Mouse (Mus musculus): ENCODE measurements around the gene Mycbp2.

Gene Mycbp2

DNA sequence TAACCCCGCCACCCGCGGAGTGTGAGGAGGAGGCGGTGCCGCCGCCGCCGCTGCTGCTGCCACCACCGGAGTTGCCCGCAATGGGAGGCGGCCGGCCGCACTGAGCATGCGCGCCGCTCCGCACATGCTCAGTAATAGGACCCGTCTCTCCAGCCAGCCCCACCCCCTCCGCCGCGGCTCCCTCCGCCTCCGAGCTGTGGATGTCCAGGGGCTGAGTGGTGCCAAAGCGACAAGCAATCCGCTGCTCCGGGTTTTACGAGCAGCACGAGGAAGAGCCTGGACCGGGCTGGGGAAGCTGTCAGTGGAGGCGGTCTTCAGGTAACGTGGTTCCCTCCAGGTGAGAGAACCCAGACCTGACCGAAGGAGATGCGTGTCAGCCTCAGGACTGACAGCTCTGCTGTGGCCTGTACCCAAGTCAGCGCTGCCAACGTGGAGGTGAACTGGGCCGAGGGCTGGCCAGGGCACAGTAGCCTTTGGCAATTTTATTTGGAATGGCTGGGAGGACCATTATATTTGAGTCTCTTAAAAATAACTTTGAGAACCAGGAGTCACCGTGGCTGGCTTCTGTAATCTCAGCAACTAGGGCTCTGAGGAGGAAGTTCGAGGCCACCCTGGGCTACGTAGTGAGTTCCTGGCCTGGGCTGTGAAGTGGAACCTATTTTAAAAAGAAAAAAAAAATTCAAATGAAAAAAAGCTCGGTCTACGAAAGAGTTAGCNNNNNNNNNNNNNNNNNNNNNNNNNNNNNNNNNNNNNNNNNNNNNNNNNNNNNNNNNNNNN, at the start of gene Mycbp2:
Gene Mycbp2 (minus strand): TSS at position 86 of the 777 bp plus-strand sequence.
- DNase-seq = peak; percentile 97

DNA sequence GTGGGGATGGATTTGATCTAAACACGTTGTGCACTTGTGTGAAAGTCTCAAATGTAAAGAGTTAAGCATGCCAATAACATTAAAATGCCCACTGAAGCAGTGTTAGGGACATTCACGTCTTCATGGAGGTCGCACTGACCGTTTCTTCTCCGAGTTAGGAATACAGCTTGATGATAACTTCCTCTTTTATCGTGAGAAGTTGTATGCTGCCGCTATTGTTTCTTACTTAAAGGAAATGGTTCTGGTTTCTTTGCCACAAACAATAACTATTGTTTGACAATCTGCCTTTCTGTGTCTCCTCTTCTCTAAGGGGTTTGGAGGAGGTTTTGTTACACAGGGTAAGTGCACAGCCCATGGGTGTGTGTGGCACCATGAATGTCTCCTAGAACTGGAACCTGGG, 45.8 kb upstream of the Mycbp2 start:
- no peak for DNase-seq

DNA sequence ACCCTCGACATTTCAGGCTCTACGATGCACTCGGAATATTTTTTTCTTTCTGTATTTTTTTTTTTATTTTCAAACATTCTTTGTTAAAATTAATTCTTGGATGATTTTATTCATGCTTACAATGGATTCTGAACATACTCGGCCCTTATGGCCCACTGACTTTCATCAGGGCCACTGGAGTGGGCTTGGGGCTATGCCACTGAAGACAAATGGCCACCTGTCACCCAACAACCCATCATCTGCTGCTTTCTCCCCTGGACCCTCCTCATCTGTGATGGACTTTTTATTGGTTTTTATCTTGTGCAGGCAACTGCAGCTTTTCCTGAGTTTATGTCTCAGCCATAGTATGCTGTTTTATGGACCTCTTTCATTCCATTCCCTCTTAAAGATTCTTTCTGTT, 40.8 kb upstream of the Mycbp2 start:
- DNase-seq = no peak

DNA sequence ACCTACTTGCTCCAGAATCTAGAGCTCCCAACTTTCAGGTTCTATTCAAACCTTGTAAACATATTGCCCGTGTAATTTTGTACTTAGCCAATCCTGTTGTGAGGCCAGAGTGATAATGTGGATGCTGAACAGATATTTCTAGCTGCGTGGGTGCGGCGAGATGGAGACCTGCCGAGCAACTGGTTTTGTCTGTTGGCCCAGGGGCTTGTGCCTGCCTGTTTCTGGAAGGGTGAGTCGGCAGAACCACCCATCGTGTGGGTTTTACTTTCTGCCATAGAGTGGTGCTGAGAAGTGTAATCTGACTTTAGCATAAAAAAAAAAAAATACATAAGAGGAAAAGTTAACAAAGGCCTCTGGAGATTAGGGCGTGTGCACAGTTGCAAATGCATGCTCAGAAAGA, 40.3 kb upstream of the Mycbp2 start:
- DNase-seq = no peak

DNA sequence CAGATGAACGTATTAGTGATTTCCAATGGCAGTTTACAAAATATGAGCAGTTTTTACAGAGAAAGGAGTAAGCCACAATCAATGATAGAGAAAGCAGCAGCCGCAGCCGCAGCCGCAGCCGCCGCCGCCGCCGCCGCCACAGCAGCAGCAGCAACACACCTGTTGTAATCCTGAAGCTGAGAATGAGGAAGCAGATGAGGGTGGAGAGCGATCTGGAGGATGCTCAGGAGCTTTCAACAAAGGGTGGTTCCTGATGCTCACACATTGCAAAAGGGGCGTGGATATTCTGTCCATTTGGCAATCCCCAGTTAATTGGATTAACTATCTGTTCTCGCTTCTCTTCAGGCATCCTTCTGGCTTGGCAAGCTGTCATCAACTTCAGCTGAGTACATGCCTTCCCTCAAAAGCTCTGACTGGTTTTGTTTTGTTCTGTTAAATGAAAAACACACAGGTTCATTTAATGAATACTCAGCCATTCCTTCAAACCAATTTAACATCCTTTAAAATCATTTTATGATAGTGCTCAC, 38.5 kb upstream of the Mycbp2 start:
- DNase-seq = no peak

DNA sequence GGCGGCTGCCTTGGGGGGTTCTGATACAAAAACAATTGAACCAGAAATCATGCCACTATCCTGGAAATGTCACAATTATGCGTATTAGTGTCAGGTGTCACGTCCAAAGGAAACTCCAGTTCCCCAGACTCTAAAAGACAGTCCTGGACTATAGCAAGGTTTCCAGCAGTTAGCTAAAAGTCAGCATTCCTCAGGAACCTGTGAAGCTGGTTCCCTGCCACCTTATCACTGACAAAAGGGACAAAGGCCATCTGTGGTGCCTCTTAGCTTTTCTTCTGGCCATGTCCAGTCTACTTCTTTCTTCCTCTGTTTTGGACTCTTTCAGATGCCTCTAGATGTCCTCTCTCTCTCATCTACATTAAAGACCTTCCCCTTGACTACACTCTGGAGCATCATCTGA, 32.1 kb upstream of the Mycbp2 start:
- DNase-seq = no peak

DNA sequence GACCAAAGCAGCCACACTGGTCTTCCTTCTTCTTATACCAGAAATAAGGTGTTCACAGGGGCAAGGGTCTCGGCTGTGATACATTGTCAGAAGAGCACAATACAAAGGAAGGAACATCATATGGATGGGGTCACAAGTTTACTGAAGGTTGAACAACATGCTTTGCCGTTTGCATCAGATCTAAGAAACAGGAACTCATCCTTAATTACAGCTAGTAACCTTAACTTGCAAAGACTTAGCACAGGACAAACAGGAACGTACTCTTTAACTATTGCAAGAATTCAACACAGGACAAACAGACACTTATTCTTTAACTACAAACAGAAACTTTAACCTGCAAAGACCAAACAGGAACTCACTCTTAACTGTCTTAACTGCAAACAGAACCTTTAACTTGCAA, 30.2 kb upstream of the Mycbp2 start:
- no peak for DNase-seq

DNA sequence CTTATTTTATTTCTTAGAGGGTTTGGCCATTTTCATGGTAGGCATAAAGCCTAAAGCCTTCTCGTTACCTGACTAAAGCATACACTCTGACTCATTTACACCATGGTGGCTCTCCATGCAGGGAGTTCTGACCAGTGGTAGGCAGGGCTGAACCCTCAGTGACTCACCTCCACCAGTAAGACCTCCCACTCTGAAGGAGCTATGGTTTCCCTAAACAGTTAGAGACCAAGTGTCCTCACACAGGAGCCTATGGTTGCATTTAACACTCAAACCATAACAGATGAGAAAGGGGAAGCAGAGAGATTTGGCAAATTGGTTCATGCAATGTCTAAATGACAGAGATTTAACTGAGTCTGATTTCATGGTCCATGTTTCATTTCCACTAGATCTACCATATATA, 28.9 kb upstream of the Mycbp2 start:
- DNase-seq = no peak

DNA sequence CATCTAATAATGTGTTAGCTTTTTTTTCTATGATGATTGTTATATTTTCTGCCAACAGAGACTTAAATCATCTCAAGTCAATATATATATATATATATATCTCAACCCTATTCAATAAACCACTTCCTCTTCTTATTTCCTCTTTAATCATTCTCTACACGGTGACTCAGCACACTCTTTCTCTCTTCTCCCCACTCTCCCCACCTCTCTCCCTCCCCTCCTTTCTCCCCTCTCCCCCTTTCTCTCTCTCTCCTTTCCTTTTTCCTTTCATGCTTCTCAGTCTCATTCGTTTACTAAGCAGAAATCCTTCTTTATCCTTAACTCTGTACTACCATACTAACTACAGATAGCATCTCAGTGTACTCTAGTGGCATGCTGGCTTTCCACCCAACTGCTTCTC, 16.6 kb upstream of the Mycbp2 start:
- DNase-seq = peak in 1 of 2 experiments; percentile 34

DNA sequence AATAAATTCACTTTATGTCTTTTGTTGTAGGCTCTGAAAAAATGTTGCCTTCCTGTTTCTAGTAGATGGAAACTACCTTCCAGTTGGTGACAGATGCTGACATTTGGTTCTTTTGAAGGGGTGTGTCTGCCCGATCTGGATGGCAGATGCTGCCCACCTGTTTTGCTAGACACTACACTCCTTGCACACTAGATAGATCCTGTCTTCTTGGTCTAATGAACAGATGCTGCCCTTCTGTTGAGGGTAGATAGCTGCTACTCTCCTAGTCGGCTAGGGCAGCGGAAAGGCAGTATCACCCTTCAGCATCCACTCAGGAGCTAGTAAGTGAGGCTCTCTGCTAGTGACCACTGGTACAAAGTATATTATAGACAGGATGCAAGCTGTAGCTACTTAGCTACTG, 9.5 kb upstream of the Mycbp2 start:
- no peak for DNase-seq

DNA sequence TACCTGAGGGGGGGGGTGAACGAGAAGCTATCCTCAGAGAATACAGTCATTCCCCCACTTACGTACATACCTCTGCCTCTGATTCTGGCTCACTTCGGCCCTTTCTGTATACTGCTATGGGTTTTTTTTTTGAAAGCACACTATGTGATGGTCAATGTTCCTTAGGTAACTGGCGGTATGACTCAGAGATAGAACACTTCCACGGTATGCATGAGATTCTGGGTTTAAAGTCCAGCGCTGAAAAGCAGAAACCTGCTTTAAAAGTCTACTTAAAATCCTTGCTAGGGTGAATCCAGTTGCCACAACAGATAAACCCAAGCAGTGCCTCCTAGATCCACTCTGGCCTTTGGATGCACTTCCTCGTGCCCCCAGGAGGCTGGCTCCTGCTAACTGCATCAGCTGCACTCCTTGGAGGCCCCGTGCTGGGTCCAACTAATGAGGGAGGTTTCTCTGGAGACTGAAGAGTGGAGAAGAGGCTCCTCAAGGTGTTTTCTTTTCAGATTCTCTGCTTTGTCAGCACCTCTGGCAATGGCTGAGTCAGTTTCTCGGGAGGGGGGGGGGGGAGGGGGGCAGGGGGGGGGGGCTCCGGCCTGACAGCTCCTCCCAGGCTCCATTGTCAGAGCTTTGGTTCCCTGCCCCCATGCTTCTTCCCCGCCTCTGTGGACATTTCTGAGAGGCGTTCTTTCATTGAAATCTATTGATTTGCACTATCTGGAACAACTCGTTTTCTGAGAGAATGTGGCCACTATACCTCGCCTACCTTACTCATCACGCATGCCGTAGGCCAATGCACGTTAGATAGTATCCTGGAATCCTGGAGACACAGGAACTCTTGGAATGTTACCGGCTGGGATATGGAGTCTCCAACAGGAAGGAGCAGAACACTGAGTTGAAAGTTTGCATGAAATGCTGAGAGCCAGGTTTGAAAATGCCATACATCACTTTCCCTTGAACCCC, 8.1 kb upstream of the Mycbp2 start:
- DNase-seq = no peak

DNA sequence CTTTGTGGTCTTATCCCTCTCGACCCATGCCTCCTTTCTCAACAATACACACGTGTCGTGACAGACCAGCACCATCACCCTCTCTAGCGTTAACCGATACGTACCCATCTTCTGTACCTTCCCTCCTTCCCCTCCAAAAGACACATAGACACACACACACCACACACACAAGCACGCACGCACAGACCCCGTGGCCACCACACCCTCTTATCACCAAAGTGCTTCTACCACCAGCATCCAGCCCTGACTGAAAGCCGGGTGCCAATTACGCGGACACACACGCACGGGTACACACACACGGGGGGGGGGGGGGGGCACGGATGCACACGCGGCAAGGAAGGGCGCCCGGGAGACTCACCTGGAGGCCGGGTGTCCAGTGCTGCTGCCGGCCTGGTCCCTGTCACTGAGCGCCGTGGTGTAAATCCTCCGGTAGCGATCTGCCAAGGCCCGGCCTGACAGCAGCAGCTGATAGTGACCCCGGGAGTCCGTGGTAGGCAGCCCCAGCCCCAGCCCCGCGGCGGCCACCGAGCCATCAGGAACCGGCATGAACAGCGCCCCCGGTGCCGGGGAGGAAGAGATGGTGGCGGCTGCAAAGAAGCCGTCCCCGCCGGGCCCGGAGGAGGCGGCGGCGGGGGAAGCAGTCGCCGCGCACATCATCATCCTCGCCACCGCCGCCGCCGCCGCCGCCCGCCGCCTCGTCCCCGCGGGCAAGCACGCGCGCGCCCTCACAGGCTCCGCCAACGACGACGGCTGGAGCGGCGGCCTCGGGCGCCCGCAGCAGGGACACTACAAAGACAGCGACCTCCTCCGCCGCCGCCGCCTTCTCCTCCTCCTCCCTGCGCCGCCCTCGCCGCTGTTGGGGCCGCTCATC, 521 bp downstream of the Mycbp2 start:
- peak; percentile 77 for DNase-seq

DNA sequence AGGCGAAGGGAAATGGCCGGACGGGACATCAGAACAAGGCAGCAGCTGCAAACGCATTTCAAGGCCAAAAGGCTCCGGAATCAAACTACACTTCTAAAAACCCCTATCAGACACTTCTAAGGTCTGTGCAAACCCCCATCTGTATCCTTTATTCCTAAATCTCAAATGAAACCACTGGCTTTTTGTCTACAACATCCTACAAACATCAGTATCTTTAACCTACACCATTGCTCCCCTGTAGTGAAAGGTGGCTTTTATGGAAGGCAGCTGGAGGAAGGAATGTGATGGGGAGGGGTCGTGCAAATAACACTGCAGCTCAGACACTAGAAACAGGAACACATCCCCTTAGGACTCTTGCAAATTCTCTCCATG, 1.1 kb downstream of the Mycbp2 start:
- DNase-seq = peak in 1 of 2 experiments; percentile 5

DNA sequence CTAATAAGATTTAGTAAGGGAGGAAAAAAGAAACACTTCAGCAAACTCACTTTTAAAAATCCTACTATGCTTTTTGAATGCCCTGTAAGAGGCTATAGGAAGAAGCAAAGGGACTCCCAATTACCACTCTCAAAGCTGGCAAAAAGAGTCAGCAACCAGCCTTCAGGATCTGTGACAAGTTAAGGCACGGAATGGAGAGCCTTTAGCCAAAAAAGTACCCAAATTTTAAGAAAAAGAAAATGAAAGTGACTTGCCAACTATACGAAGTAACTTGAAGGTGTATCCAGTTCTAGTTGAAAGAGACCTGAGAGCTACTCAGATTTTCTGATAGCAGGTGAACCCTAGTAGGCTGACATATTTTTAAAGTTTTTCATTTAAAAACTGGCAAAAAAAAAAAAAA, 1.6 kb downstream of the Mycbp2 start:
- DNase-seq = no peak

DNA sequence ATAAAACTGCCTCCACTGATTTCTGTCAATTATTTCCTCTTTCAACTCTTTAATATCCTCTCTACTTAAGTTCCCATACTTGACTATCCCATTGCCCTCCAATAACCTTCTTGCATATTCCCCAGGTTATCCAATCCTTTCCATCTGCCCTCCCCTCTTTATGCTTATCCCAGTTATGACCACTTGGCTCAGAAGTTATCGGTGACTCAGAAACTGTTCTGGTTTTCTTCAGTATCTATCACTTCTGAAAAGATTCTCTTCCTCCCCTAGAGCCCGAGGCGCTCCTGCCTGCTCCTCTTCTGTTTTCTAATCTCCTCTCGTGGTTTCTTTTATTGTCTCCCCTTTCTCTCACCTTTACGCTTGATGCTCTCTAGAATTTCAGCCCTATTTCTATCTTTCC, 2.8 kb downstream of the Mycbp2 start:
- DNase-seq = no peak

DNA sequence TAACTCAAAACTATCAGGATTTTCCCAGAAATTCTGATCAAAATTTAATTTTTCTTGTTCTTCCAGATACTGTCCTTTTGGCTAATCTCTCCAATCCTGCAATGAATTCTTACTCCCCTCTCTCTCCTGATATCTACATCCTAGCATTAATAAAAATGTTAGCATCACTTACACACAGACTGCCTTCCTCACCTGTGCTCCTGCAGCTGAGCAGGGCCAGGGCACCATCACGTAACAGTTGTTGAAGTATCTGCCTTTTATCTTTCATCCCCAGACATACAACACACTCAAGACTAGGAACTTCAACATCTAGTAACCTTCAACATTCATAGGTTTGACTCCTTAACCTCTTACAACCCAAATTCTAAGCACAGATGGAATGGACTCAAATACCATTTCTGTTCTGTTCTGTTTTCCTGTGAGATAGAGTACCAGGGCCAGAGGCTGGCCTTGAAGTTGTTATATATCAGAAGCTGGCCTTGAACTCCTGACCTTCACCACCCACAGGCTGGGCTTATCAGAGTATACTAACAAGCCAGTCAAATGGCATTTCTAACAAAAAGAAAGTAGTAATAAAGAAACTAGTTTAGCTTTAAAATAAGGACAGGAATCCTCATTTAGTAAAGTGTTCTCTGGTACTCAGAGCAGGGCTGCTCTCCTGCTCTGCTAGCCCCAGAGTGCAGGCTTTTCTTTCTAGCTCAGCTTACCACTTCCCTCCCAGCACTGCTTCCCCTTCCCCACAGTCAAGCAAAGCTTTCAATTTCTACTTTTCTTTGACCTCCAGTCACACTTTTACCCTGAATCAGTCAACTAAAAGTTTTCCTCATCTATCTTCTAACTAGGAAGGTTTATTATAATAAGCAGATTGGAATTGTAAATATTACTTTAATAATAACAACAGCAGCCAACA, 5.0 kb downstream of the Mycbp2 start:
- DNase-seq = peak; percentile 19 to 38

DNA sequence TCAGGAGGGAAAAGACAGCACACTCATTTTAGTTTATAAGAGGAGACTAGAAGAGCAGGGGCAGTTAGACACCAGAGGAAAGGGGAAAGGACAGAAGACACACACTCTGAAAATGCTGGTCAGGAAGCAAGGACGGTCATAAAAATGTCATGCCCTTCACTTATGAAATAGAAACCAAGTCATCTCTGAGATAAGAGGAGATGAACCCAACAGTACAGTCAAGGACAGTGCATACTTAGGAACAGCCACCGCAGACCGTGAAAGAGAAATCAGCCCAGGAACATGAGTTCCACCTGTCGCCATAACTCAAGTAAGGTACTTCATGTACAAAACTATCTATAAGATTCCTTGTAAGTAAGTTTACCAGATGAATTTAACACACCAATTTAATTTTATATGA, 33.7 kb downstream of the Mycbp2 start:
- DNase-seq = no peak

DNA sequence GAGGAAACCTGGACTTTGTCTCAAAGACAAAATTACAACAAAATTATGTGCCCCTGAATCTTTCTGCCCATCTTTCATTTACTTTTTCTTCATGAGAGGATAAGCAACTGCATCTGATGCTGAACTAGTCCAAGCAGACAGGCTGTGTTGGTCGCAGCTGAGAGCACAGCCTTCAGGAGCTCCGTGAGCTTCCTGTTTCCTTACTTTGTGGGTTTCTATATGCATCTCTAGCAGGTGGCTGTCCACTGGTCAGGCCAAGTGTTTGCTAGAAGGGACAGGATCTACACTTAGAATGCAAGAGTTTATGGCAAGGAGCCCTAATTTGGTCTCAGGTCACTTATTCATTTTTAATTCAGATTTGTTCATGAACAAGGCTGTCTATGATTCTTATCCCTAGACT, 50.4 kb downstream of the Mycbp2 start:
- no peak for DNase-seq

DNA sequence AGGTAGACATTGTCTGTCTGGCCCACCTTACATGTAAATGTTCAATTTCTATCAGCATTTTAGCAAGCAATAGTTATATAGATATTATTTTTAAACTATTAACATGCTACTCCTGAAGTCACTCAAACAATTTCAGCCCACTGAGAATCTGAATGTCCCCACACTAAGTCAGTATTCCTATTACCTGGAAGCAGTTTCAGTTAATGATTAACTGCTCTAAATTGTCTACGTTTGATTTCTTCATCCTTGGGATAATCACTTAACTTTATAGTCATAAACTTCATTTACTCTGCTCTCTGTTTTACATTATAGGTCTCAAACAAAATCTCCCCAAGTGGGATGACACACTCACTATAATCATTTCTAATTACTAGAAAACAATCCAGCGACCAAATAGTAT, 60.0 kb downstream of the Mycbp2 start:
- no peak for DNase-seq

DNA sequence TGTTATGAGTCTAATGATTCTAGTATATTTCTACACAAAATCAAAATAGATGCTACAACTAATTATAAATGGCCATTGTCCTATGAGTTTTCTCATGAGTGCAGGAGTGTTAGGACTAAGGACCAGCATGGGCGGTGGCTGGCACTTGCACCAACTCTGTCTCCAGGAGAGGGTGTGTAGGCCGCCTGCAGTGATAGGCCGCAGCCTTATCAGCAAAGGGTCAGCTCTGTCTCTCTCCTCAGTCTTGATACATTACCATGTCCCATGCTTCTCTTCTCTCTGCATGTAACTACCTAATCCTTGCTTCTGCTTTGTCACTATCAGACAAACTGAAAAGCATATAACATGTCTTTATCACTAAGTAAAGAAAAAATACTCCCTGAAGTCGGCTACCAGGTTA, 69.9 kb downstream of the Mycbp2 start:
- DNase-seq = no peak

DNA sequence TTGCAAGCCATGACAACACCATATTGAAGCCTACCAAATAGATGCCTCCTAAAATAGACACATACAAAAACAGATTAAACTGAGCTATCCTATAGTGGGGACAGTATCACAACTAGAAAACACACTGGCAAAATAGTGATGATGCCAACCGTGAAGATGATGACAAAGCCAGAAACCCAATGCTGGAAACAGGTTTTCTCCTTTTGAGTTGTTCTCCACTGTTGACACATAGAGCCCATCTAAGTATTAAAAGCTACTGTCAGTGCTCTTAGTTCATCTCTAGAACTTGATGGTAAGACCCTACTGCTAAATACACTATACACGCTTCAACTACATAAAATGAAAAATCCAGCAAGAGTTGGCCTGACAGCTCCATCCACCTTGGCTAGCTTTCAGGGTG, 86.2 kb downstream of the Mycbp2 start:
- no peak for DNase-seq

DNA sequence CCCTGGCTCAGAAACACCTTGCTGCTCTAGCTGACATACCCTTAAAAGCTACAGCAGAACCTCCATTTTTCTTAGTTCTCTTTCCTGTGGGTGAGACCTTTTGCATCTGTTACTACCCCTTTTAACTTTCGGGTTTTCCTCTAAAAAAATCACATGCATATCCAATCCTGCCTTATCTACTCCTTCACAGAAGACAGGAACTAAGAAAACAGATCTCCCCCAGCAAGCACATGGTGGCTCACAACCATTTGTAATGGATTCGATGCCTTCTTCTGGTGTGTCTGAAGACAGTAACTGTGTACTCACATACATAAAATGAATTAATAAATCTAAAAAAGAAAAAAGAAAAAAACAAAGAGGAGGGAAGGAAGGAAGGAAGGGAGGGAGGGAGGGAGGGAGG, 87.9 kb downstream of the Mycbp2 start:
- no peak for DNase-seq

Data from B cell, adult 2 months (primary cell).